Mouse (Mus musculus) heart, adult 2 months (tissue): ENCODE measurements around the gene Ivns1abp. TPM values are rescaled to one million over a fixed set of nuclear protein-coding genes. Genes with fewer than 3 reads are reported as not detected.

Experiments
- DNase-seq, 2 experiments: peaks; one replicate each; pipeline ENCODE4 v3.0.0; 2021
- H3K27ac ChIP-seq: fragments of 200-600 bp; 2 replicates; pipeline ENCODE4 v1.8.1; 2022
- H3K27me3 ChIP-seq: fragments of 200-500 bp; 2 replicates; pipeline ENCODE4 v1.6.1; 2012; ENCODE audit warnings: mild to moderate bottlenecking, low read length, inconsistent platforms, mixed read lengths; ENCODE audit not compliant: control insufficient read depth, insufficient read depth
- H3K36me3 ChIP-seq: fragments of 200-500 bp; 2 replicates; pipeline ENCODE4 v1.6.1; 2012; ENCODE audit warnings: low read length, inconsistent platforms; ENCODE audit not compliant: control insufficient read depth, insufficient read depth
- H3K4me1 ChIP-seq: fragments of 200-500 bp; 2 replicates; pipeline ENCODE4 v1.6.1; 2011; ENCODE audit warnings: low read length; ENCODE audit not compliant: control insufficient read depth, insufficient read depth
- H3K4me3 ChIP-seq: fragments of 200-600 bp; 2 replicates; pipeline ENCODE4 v1.8.1; 2022
- H3K79me2 ChIP-seq: fragments of 200-500 bp; replicated peaks from 2 replicates; pipeline ENCODE4 v1.6.1; 2012; ENCODE audit warnings: mild to moderate bottlenecking, inconsistent platforms, low read length, moderate library complexity, mixed read lengths; ENCODE audit not compliant: control insufficient read depth, insufficient read depth
- H3K9ac ChIP-seq: fragments of 200-500 bp; 2 replicates; pipeline ENCODE4 v1.6.1; 2012; ENCODE audit warnings: low read depth, mild to moderate bottlenecking, control low read depth, inconsistent platforms, low read length, mixed read lengths
- CTCF ChIP-seq: fragments of 200-600 bp; IDR thresholded peaks from 2 replicates; pipeline ENCODE4 v1.8.1; 2022; ENCODE audit warnings: antibody characterized with exemption, mild to moderate bottlenecking, moderate library complexity
- EP300 ChIP-seq: fragments of 200-500 bp; IDR thresholded peaks from 2 replicates; pipeline ENCODE4 v1.6.1; 2011; ENCODE audit warnings: low read depth, low read length, control low read depth; ENCODE audit not compliant: insufficient read depth
- POLR2A ChIP-seq: fragments of 200-500 bp; IDR thresholded peaks from 2 replicates; pipeline ENCODE4 v1.6.1; 2011; ENCODE audit warnings: mild to moderate bottlenecking, low read depth, low read length, control low read depth; ENCODE audit not compliant: insufficient read depth
- WGBS: fragments of 180-500 bp; shearing (Covaris S2); methylation state at CpG from one replicate; pipeline ENCODE4 v1.1.7; 2018; 5-methylcytosine and 5-hydroxymethylcytosine counted together
- intact Hi-C: fragments of 180-260 bp; cut with DNase I; formaldehyde crosslinking; loops from one replicate; pipeline ENCODE4 v1.15.1; 2025
- polyA plus RNA-seq: library from polyadenylated mRNA; depleted of rRNA; stranded (reverse); fragments of >200 nt; gene quantifications from 2 replicates; pipeline ENCODE4 v1.2.3, GENCODE M21; 2012
- total RNA-seq, 2 experiments: library from RNA; stranded (reverse); gene quantifications; 2 replicates each; pipeline ENCODE4 v1.2.3; 2021

Gene Ivns1abp
- total and polyA plus RNA-seq, 3 experiments: 259 to 843 (median 659) TPM

GRCm38 (mm10) chr1:151332819-151333218 is 11.5 kb upstream of the Ivns1abp start:
- WGBS: 97% methylated on average over 3 of the region's 3 CpGs
- H3K9ac ChIP-seq: no peak overlapping the region
- no peak overlapping the region for H3K4me3 ChIP-seq
- intact Hi-C loops: no loop called here
- no peak for DNase-seq
- no peaks in the 10 kb centered on the region for H3K79me2 ChIP-seq
- no peak for TF ChIP-seq CTCF
- TF ChIP-seq EP300: no peak
- no peaks in the 10 kb centered on the region for H3K27me3 ChIP-seq
- no peaks in the 10 kb centered on the region for H3K36me3 ChIP-seq
- no peaks in the 10 kb centered on the region for H3K4me1 ChIP-seq
- no peak overlapping the region for H3K27ac ChIP-seq

DNA sequence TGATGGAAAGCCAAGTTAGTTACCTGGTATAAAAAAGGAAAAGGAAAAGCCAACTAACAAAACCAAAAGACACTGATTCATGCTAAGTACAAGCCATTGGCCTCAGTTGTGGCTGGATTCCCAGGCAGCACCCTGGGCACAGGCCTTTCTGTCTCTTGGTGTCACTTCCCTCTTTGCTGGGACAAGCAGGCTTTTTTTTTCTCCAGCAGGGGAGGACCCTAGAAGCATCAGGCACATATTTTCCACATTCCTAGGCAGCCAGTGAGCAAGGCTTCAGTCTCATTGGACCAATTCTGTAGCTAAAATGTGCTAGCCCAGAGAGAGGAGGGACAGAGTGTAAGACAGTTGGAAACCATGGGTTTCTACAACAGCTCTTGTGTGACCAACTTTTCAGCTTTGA is 6.0 kb upstream of the Ivns1abp start:
- peak in 1 of 2 experiments; percentile 18 for DNase-seq
- peaks cover 9% of the 10 kb centered on the region for H3K36me3 ChIP-seq
- no peaks in the 10 kb centered on the region for H3K79me2 ChIP-seq
- TF ChIP-seq EP300: no peak
- no peak for TF ChIP-seq POLR2A
- no peak for TF ChIP-seq CTCF
- H3K4me1 ChIP-seq: peaks cover 12% of the 10 kb centered on the region
- intact Hi-C loops: loop anchor here (5.0 kb wide), 1 partner anchor 86 kb away; no protein-coding TSS in a partner anchor
- H3K27me3 ChIP-seq: no peaks in the 10 kb centered on the region
- H3K9ac ChIP-seq: no peak overlapping the region
- H3K4me3 ChIP-seq: no peak overlapping the region
- peak overlapping the region; percentile 89 for H3K27ac ChIP-seq

- Histone ChIP-seq H3K27ac (peak overlapping the region; percentile 89), H3K36me3 (peaks cover 9% of the 10 kb centered on the region), H3K4me1 (peaks cover 12% of the 10 kb centered on the region), H3K27me3 (no peaks in the 10 kb centered on the region), H3K79me2 (no peaks in the 10 kb centered on the region), H3K9ac (no peak overlapping the region), H3K4me3 (no peak overlapping the region)
- intact Hi-C loops: loop anchor here (5.0 kb wide), 1 partner anchor 87 kb away; no protein-coding TSS in a partner anchor
- TF ChIP-seq POLR2A (no peak), CTCF (no peak), EP300 (peak; percentile 47; the same call in 1 of the 2 replicates)
- WGBS: 23% methylated on average over 2 of the region's 2 CpGs
- peak; percentile 38 to 62 for DNase-seq
Measured at GRCm38 (mm10) chr1:151338941-151339340, 5.3 kb upstream of the Ivns1abp start.

DNA sequence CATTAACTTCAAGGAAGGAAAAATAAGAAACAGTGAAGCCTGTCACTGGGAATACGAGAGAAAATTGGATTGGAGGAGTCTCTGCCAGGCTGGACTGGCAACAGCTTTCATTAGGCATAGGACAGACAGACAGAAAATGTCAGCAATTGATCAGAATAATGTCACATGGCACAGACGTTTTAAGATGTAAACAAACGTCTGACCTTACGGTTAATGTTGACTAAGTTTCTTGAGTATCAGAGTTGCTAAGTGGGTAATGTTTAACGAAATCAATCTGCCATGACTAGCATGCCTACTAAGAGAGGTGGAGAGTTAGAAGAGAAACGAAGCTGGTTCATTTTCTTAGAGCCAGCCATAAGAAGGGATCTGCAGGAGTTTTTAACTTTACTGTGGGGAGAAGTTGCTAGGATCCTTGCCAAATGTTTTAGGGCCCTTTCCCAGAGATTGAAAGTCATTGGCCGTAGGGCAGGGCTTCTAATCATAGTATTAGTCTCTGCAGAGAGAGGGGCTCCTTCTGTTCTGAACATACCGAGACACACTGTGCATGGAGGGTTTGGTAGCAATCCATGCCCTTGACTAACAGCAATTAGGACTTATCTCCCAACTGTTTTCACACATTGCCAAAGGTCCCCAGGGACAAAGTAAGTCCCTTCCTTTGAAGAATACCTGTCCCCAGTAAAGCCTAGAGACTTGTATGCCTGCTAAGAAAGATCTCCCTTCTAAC is 2.8 kb upstream of the Ivns1abp start:
- peak in 1 of 2 experiments; percentile 23 for DNase-seq
- H3K79me2 ChIP-seq: 0 out of 2 replicates have a peak, but pooled peaks cover under 1% of the 10 kb centered on the region
- H3K4me3 ChIP-seq: no peak overlapping the region
- TF ChIP-seq CTCF: no peak
- TF ChIP-seq POLR2A: no peak
- TF ChIP-seq EP300: no peak
- peaks cover 12% of the 10 kb centered on the region for H3K4me1 ChIP-seq
- H3K27me3 ChIP-seq: no peaks in the 10 kb centered on the region
- H3K27ac ChIP-seq: peak overlapping the region; percentile 89
- WGBS: 62% methylated on average over 8 of the region's 8 CpGs
- no peak overlapping the region for H3K9ac ChIP-seq
- H3K36me3 ChIP-seq: peaks cover 13% of the 10 kb centered on the region
- intact Hi-C loops: loop anchor here (5.0 kb wide), 4 partner anchors 54 to 239 kb away; no protein-coding TSS in a partner anchor

DNA sequence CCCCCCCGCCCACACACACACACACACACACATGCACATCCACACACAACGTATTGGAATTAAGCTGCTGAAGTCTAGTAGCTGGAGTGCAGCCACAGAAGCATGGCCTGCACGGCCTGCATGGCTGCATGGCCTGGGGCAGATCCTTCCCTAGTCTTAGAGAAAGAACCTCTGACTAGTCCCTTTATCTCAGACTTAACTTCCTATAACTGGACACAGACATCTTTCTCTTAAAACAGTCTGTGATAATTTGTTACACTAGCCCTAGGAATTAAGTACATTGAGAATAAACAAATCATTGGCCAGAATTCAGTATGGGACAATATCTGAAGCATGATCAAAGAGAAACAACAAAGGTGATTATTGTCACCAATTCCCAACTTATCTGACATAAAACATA is 2.0 kb upstream of the Ivns1abp start:
- H3K9ac ChIP-seq: no peak overlapping the region
- peak overlapping the region; percentile 89 for H3K27ac ChIP-seq
- 45% methylated on average over 3 of the region's 3 CpGs for WGBS
- TF ChIP-seq EP300 (no peak), POLR2A (no peak)
- DNase-seq: no peak
- intact Hi-C loops: loop anchor here (5.0 kb wide), 4 partner anchors 55 to 240 kb away; no protein-coding TSS in a partner anchor
- H3K79me2 ChIP-seq: 0 out of 2 replicates have a peak, but pooled peaks cover 1% of the 10 kb centered on the region
- peaks cover 19% of the 10 kb centered on the region for H3K36me3 ChIP-seq
- no peak overlapping the region; the same call in 1 of the 2 replicates for H3K4me3 ChIP-seq
- H3K27me3 ChIP-seq: no peaks in the 10 kb centered on the region
- peaks cover 12% of the 10 kb centered on the region for H3K4me1 ChIP-seq

GRCm38 (mm10) chr1:151342968-151343367 is 1.3 kb upstream of the Ivns1abp start:
- 3% methylated on average over 6 of the region's 6 CpGs for WGBS
- intact Hi-C loops: loop anchor here (1.0 to 5.0 kb wide), 5 partner anchors 56 to 241 kb away; no protein-coding TSS in a partner anchor
- H3K4me3 ChIP-seq: peak overlapping the region; percentile 92
- H3K27me3 ChIP-seq: no peaks in the 10 kb centered on the region
- peaks cover 19% of the 10 kb centered on the region for H3K36me3 ChIP-seq
- DNase-seq: peak; percentile 49 to 69
- TF ChIP-seq POLR2A: peak; percentile 67
- peak; percentile 90 for TF ChIP-seq EP300
- TF ChIP-seq CTCF: no peak
- 0 out of 2 replicates have a peak, but pooled peaks cover 1% of the 10 kb centered on the region for H3K79me2 ChIP-seq
- H3K27ac ChIP-seq: peak overlapping the region; percentile 89
- H3K4me1 ChIP-seq: peaks cover 11% of the 10 kb centered on the region
- peak overlapping the region; percentile 21 for H3K9ac ChIP-seq
